Mouse (Mus musculus): ENCODE results near the gene Adarb1.

Gene Adarb1

GRCm38 (mm10) chr10:77418138-77418537 is at the start of gene Adarb1:
Gene Adarb1, minus strand, starts transcription at chr10:77418270.
- in situ Hi-C loops (cut with MboI; ENCODE audit: low pct_unique_long_range_greater_than_20kb in 1 of 2, low sequenced_read_pairs in 2 of 2, unreplicated experiment in 1 of 2) = no loop called here

GRCm38 (mm10) chr10:77467407-77467806 is 49.3 kb upstream of the Adarb1 start:
- in situ Hi-C loops (cut with MboI; ENCODE audit: low pct_unique_long_range_greater_than_20kb in 1 of 2, low sequenced_read_pairs in 2 of 2, unreplicated experiment in 1 of 2) = no loop called here

- in situ Hi-C loops (cut with MboI; ENCODE audit: low pct_unique_long_range_greater_than_20kb in 1 of 2, low sequenced_read_pairs in 2 of 2, unreplicated experiment in 1 of 2) = no loop called here
These were observed 47.8 kb upstream of the Adarb1 start for GRCm38 (mm10) chr10:77465902-77466301.

GRCm38 (mm10) chr10:77464181-77464936 is 46.3 kb upstream of the Adarb1 start:
- in situ Hi-C loops (cut with MboI; ENCODE audit: low pct_unique_long_range_greater_than_20kb in 1 of 2, low sequenced_read_pairs in 2 of 2, unreplicated experiment in 1 of 2) = no loop called here

GRCm38 (mm10) chr10:77461161-77461560 is 43.1 kb upstream of the Adarb1 start:
- in situ Hi-C loops (cut with MboI; ENCODE audit: low pct_unique_long_range_greater_than_20kb in 1 of 2, low sequenced_read_pairs in 2 of 2, unreplicated experiment in 1 of 2) = no loop called here

GRCm38 (mm10) chr10:77457701-77458100 is 39.6 kb upstream of the Adarb1 start:
- in situ Hi-C loops (cut with MboI; ENCODE audit: low pct_unique_long_range_greater_than_20kb in 1 of 2, low sequenced_read_pairs in 2 of 2, unreplicated experiment in 1 of 2) = no loop called here

GRCm38 (mm10) chr10:77456507-77456906 is 38.4 kb upstream of the Adarb1 start:
- in situ Hi-C loops (cut with MboI; ENCODE audit: low pct_unique_long_range_greater_than_20kb in 1 of 2, low sequenced_read_pairs in 2 of 2, unreplicated experiment in 1 of 2) = no loop called here

- in situ Hi-C loops (cut with MboI; ENCODE audit: low pct_unique_long_range_greater_than_20kb in 1 of 2, low sequenced_read_pairs in 2 of 2, unreplicated experiment in 1 of 2) = no loop called here
These were observed 37.4 kb upstream of the Adarb1 start for GRCm38 (mm10) chr10:77455251-77456010.

GRCm38 (mm10) chr10:77454795-77455194 is 36.7 kb upstream of the Adarb1 start:
- in situ Hi-C loops (cut with MboI; ENCODE audit: low pct_unique_long_range_greater_than_20kb in 1 of 2, low sequenced_read_pairs in 2 of 2, unreplicated experiment in 1 of 2) = no loop called here

GRCm38 (mm10) chr10:77451822-77452221 is 33.8 kb upstream of the Adarb1 start:
- in situ Hi-C loops (cut with MboI; ENCODE audit: low pct_unique_long_range_greater_than_20kb in 1 of 2, low sequenced_read_pairs in 2 of 2, unreplicated experiment in 1 of 2) = no loop called here

GRCm38 (mm10) chr10:77450159-77450464 is 32.0 kb upstream of the Adarb1 start:
- in situ Hi-C loops (cut with MboI; ENCODE audit: low pct_unique_long_range_greater_than_20kb in 1 of 2, low sequenced_read_pairs in 2 of 2, unreplicated experiment in 1 of 2) = no loop called here

- in situ Hi-C loops (cut with MboI; ENCODE audit: low pct_unique_long_range_greater_than_20kb in 1 of 2, low sequenced_read_pairs in 2 of 2, unreplicated experiment in 1 of 2) = no loop called here
These were observed 31.5 kb upstream of the Adarb1 start for GRCm38 (mm10) chr10:77449315-77450158.

- in situ Hi-C loops (cut with MboI; ENCODE audit: low pct_unique_long_range_greater_than_20kb in 1 of 2, low sequenced_read_pairs in 2 of 2, unreplicated experiment in 1 of 2) = no loop called here
These were observed 30.7 kb upstream of the Adarb1 start for GRCm38 (mm10) chr10:77448698-77449247.

GRCm38 (mm10) chr10:77448209-77448608 is 30.1 kb upstream of the Adarb1 start:
- in situ Hi-C loops (cut with MboI; ENCODE audit: low pct_unique_long_range_greater_than_20kb in 1 of 2, low sequenced_read_pairs in 2 of 2, unreplicated experiment in 1 of 2) = no loop called here

GRCm38 (mm10) chr10:77447755-77448154 is 29.7 kb upstream of the Adarb1 start:
- in situ Hi-C loops (cut with MboI; ENCODE audit: low pct_unique_long_range_greater_than_20kb in 1 of 2, low sequenced_read_pairs in 2 of 2, unreplicated experiment in 1 of 2) = no loop called here

- in situ Hi-C loops (cut with MboI; ENCODE audit: low pct_unique_long_range_greater_than_20kb in 1 of 2, low sequenced_read_pairs in 2 of 2, unreplicated experiment in 1 of 2) = no loop called here
These were observed 24.2 kb upstream of the Adarb1 start for GRCm38 (mm10) chr10:77442250-77442649.

GRCm38 (mm10) chr10:77441812-77442211 is 23.7 kb upstream of the Adarb1 start:
- in situ Hi-C loops (cut with MboI; ENCODE audit: low pct_unique_long_range_greater_than_20kb in 1 of 2, low sequenced_read_pairs in 2 of 2, unreplicated experiment in 1 of 2) = no loop called here

- in situ Hi-C loops (cut with MboI; ENCODE audit: low pct_unique_long_range_greater_than_20kb in 1 of 2, low sequenced_read_pairs in 2 of 2, unreplicated experiment in 1 of 2) = no loop called here
These were observed 23.0 kb upstream of the Adarb1 start for GRCm38 (mm10) chr10:77440841-77441755.

All from mouse embryonic stem cell (cell line).